Mouse (Mus musculus): ENCODE measurements at regions not wholly inside any gene's neighbourhood (a gene's known extent, or its start where the extent isn't known, plus 50 kb on each side); places are given as distances from the start of the nearest gene placed in this dataset.

DNA sequence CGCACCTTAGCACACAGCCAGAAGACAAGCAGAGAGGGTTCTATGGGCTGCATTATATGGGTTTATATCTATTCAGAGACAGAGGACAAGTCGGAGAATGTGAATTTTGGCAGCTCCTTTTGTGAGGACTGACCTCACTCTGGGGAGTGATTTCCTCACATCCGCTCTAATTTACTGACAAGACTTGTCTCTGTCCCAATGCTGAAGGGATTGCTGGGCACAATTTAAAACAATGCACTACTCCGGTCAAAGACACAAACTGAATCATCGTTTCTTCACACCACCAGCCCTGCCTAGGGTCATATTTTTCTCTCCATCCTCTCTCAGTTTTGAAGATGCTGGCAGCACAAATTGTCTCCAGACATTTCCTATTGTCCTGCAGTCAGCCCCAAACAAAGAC is 438.2 kb upstream of the Gm10131 start:
- DNase-seq (ENCODE audit: low spot score), result no peak

DNA sequence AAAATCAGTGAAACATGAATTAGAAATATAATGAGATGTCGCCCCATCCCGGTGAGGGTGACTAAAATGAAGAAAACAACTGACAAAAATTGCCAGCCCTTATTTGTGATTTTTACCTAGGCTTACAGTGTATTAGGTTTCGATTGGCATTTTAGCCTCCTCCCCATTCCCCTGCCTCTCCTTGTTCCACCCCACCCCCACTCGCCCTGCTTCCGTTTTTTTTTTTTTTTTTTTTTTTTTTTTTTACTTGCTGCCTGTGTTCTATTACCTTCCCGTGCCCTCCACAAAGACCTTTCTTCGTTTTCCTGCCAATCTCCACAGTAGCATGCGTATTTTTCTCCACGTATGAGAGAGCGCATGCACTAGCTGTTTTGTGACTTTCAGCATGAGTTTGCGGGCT is 435.3 kb upstream of the Gm10131 start:
- no peak for DNase-seq (ENCODE audit: low spot score)

DNA sequence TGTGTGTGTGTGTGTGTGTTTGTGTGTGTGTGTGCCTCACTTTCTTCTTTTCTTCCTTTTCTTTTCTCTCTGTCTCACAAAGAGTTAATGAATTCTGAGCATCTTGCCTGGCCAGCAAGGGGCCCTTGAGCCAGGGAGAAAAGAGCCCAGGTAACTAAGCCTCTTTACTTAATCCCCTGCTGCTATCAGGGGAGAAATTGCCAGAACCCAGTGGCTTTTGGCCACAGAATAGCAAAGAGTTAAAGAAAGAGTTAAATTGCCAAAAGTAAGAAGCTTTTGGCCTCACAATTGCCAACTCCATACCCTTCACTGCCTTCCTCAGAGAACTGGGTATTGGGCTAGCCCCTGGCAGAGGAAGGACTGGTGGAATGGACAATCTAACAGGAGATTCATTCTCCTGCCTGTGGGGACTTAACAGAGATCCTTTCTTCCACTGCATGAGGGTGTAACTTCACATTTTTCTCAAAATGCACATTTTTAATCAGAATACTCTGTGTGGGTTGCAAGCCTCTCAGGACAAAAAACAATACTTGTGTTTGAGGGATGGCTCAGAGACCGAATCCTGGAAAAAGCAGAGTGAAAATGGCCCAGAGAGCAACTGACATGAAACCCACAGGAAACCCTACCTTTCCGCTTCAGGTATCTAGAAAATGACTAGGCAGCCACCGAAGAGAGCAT is 431.0 kb upstream of the Gm10131 start:
- no peak for DNase-seq (ENCODE audit: low spot score)

DNA sequence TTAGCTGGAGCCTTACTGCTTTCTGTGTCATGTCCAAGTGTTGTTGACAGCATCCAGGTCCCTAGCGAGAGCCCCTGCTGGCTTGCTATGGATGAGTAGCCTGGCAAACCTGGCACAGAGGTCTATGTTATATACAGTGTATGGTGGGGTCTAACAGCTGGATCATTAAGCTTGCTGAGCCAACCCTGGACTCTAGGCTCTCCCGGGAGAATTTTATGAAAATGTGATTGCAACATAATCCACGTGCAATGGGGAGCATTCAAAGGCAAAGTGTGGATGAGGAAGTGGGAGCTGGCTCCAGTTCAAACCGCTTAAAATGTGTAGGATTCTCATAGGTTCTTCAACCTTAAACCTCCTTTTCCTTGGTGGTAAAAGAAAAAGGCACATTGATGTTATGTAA is 427.7 kb upstream of the Gm10131 start:
- DNase-seq (ENCODE audit: low spot score), result no peak

DNA sequence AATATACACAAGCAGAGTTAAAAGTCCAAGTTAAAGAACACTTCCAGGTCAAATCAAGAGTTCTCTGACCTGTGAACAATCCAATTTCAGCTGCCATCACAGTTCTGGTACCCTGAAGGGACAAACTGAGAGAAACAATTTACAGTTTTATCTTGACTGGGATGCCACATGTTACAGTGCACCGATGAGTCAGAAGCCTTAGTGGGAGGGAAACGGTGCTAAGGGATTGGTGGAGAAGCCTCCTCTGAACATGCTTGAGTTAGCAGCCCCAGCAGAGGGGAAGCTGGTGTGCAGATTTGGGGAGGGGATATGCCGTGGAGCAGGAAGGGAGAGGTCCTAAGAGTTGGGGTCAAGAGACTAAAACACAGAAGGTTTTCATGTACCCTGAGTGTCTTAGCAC is 423.9 kb upstream of the Gm10131 start:
- DNase-seq (ENCODE audit: low spot score), result no peak

DNA sequence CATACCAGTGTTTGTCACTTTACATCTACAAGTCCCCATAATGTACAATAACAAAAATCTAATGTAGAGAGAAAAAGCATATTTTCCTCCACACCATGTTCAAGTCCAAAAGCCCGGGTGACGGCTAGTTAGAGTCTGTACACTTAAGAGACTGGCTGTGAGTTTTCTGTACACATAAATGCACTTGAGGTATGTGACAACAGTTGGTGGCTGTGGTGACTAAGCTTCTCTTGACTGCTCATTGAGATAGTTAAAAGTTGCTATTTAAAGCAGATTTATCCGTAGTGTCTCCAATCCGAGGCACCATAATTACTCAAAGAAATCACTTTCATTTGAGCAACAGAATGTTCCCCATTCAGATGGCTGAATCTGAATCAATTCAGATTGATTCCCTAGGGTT is 421.9 kb upstream of the Gm10131 start:
- no peak for DNase-seq (ENCODE audit: low spot score)

DNA sequence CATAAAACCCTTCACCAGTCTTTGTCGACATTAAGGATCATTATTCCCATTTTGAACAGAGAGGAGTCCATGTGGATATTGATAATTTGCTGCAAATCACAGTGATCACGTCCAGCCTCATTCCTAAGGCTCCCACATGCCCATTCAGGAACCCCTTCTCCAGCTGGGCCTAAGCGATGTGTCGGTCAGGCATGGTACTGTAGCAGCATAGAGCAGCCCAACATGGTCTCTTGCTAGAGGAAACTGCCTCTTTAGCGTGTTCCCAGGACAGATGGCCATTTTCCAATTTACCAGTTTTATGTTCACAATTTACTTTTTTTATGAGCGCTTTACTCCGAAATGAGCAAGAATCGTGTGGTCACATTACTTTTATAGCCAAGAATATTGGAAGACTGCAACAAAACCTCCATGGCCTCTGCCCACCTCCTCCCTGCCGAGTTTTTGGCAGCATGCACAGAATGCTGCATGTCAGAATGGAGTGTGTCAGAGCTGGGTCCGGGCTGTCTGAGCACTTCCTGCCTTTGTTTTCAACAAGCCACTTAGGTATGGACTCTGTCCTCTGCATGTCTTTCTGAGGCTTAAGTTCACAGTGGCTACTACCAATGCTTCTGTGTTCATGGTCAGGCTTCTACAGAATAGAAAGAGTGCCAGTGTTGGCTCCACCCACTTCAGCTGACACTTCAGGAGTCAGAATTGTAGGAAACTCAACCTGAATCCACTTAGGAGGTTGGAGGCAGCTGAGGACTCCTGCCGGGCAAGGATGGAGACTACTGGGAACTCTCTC is 419.6 kb upstream of the Gm10131 start:
- no peak for DNase-seq (ENCODE audit: low spot score)

DNA sequence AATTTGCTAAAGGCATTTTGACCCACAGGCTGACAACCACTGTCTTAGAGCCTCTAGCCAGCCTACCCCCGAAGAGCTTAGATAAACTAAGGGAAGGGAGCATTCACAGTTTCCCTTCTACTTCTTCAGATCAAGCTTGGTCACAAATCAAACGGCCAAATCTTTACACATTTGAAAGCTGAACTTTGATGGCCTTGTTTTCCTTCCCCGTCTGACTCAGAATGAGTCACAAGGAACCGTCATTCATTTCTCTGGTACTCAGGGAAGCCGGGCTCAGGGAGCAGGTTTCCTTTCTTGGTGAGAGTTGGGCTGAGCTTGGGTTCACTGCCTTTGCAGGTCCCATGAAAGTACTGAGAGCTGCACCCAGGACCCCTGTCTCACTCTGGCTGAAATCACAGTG is 418.5 kb upstream of the Gm10131 start:
- no peak for DNase-seq (ENCODE audit: low spot score)

DNA sequence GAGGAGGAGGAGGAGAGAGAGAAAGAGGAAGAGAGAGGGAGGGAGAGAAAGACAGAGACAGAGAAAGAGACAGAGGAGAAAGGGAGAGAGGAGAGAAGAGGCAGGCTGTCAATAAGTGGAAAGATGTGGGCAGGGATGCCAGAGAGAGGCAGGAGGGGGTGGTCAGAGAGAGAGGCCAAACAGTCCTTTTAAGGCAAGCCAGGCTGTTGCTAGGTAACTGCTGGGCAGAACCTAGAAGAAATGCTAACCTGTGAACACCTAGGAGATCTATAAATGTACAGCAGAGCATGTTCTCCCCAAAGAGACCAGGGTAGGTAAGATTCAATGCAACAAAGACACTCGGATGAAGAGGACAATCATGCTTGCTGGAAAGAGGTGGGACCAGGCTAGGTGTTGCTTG is 417.9 kb upstream of the Gm10131 start:
- DNase-seq (ENCODE audit: low spot score), result no peak

DNA sequence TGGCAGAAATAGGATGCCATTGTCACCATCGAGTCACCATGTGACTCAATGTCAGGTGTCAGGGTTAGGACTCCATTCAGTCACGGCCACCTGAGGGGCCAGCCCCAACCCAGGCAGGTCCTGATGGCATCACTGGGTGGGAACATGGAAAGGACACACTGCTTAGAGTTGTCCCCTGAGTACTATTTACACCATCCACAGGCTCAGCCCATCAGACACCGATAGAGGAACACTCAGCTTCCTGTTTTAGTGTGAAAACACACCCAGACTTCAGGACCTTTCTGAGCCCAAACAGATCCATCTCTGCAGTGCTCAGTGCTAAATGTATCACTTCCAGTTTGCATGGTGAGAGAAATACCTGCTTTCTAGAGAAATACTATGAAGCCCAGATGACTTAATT is 416.7 kb upstream of the Gm10131 start:
- DNase-seq (ENCODE audit: low spot score), result no peak

DNA sequence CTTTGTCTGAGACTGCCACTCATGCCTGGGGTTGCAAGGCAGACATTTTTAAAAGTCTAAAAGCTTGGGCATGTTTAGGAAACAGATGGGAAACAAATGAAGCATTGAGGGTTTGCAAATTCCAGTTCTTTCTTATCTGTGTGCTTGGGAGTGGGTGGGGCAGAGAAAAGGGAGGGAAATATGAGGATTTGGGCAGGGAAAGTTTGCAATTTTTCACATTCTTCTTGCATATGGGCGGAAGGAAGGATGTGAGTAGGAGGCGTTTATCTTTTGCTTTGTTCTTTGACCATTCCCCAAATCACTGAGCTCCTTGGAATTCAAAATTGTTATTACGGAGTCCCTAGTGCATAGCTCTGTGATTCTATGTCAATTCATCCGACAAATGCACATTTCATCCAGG is 413.7 kb upstream of the Gm10131 start:
- no peak for DNase-seq (ENCODE audit: low spot score)

DNA sequence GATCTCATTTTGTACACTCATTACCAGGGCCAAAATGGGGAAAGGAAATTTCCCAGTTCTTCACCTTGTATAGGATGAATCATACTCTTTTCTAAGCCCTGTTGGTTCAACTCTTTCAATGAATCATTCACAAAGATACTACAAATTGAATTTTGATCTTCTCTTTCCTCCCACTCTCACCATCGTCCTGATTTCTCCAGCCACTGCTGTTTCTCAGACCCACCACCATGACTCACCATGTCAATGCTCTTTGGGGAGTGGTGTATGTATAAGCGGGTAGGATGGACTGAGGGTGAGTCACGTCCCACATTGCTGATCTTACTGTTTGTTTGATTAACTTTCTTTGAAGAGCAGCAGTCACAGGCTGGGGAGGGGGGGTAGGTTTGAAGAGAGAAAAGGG is 412.3 kb upstream of the Gm10131 start:
- no peak for DNase-seq (ENCODE audit: low spot score)

DNA sequence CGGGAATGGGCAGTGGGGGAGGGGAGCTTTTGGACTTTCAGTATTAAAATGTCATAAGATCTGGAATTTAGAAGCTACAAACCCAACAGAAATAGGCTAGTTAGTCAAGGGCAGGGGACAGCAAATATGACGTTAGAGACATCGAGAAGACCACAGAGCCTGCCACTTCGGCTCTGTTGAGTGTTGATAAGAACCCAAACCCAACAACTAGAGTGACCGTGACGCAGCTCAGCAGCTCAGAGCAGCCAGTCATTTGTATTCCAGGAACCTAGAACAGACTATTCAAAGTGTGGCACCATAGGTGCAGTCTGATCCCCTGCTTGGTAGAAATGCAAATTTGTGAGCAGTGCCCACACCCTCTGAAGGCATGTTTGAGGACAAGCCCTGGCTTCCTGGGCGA is 409.8 kb upstream of the Gm10131 start:
- no peak for DNase-seq (ENCODE audit: low spot score)

DNA sequence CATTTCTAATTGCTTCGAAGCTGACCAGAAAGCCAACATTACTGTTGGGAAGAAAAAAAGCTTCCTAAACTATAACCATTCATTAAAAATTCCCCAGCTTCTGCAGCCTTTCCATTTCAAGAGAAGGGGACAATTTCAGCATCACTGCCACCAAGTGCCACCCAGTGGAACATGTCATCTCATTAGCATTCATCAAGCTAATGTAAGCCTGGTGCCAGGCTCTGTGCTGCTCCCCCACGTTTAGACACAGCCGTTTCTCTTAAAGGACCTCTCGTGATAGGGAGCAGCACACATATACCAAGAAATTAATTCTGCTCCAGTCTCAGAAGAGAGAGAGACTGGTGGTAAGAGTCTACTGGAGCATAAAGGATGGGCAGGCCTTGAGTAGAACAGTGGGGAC is 409.1 kb upstream of the Gm10131 start:
- DNase-seq (ENCODE audit: low spot score), result no peak

DNA sequence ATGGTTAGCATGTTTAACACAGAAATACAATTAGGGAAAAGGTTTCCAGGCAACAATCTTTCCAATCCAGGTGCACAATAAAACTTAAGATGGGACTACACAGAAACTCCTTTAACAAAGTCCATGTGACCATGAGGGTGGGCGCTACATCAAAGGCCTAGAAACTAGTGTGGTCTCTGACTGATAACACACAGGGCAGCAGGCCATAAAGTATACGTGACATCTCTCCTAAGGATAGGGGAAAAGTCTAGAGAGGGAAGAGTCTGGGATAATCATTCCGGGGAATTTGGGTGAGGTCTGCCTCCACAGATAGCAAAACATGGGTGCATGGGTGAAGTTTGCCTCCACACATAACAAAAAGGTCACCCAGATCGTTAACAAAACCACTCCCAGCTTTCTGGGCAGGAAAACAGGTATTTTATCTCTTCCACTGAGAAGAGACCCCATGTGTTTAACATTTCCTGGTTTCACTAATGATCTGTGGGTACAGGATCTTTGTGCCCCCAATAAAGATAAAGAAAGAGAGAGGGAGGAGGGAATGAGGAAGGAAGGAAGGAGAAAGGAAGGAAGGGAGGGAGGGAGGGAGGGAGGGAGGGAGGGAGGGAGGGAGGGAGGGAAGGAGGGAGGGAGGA is 402.0 kb upstream of the Gm10131 start:
- DNase-seq (ENCODE audit: low spot score), result no peak

DNA sequence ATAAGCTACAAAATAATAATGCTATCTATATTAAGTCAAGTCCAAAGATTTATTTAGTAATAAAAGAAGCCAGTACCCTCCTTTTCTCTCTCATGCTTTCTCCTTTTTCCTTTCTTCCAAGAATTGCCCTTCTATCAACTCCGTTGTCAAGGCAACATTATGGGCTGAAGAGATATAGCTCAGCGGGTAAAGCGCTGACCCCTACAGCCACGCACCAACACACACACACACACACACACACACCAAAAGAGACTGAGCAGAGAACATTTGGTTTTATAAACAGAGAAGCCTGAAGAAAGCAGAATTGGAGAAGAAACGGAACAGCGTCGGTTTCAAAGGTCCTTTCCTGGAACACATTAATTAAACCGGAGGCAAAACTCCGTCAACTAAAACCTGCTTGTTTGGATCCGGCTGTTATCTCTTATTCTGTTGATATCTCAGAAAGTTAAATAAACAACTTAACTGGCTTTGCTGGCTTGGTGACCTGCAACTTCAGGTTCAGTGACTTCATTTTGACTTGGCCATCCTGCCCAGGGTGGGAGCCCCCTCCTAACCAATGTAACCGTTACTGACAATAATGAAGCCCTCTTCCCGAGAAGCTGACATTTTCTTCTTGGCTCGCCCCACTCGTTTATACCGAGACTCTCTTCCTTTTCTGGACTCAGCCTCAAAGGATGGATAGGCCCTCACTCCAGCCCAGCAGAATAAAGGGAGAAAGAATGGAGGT is 394.5 kb upstream of the Gm10131 start:
- no peak for DNase-seq (ENCODE audit: low spot score)

DNA sequence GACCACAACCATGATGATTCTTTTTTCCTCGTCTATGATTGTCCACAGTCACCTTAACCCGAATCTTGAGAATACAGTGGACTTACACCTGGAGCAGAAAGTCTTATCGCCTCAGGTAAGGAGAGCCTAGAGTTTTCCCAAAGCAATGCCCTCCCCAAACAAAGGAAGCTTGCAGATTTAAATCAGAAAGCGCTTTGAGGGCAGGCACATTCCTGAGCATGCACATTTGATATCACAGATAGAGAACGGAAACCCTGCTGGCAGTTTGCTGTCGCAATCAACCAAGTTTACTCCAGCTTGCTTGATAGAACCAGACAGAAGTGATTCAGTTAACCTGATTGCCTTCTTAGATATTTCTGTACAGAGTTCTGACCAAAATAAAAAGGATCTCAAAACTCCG is 393.6 kb upstream of the Gm10131 start:
- DNase-seq (ENCODE audit: low spot score), result no peak

DNA sequence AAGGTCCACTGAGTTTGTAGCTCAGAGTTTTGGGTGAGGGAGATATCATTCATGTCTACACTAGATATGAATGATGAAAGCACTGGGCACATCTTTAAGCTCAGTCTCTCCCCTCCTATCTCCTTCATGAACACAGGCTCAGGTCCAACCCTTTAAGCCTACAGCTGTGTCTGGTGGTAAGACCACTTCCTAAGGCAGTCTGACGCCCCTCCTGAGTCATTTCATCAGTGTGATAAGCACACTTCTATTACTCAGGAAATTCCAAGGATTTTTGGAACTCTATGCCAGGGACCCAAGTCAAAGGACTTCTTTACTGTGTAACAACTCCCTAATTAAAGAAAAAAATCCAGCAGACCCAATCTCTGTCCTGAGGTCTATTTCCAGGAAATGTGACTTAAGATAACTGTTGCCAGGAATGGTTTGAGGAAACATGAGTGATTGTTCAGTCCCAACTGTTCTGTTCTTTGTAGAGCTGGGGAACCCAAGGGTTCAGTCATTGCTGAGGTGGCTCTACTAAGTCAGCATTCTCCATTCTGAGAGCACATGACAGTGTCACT is 391.1 kb upstream of the Gm10131 start:
- DNase-seq (ENCODE audit: low spot score), result no peak

DNA sequence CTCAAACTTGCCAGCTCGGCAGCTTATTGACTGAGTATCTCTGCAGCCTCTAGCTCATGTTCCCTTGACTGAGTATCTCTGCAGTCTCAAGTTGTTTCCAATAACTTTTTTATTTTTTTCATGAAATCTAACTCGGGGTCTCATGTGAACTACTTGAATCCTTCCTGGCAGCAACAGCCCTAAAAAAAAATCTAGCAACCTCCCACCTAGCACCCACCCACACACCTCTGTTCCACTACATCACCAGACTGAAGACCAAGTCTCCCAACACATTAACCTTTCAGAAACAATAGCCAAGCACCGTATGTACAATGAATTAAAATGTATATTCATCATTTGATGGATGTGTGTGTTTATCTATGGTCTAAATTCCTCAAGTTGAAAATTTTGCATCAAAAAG is 387.7 kb upstream of the Gm10131 start:
- DNase-seq (ENCODE audit: low spot score), result no peak

DNA sequence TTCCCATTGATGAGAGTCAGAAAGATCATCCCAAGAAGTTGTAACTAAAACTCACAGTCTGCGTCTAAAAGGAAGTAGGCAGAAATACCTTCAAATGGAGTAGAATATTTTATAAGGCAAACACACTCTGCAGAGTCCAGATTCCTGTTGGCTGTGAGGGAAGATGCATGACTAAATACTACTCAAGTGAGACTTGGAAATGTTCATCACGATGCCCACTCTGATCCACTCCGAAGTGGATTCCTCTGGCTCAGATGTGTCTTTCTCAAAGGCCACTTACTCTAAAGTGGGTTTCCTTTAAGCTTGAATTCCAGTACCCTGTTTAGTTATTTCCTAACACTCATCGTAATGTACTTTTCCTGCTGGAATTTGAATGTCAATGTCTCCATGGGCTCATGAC is 385.2 kb upstream of the Gm10131 start:
- DNase-seq (ENCODE audit: low spot score), result no peak

DNA sequence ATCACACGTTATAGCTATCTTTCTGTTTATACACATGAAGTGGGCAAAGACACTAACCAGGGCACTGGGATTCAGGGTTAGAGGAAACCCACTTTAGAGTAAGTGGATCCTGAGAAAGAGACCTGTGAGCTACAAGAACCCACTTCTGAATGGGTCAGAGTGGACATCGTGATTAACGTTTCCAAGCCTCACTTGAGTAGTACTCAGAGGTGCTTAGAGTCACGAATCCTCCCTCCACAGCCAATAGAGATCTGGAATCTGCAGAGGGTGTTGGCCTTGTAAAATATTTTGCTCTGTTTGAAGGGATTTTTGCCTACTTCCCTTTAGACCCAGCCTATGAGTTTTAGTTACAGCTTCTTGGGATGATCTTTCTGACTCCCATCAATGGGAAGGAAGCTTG is 384.4 kb upstream of the Gm10131 start:
- DNase-seq (ENCODE audit: low spot score), result no peak

DNA sequence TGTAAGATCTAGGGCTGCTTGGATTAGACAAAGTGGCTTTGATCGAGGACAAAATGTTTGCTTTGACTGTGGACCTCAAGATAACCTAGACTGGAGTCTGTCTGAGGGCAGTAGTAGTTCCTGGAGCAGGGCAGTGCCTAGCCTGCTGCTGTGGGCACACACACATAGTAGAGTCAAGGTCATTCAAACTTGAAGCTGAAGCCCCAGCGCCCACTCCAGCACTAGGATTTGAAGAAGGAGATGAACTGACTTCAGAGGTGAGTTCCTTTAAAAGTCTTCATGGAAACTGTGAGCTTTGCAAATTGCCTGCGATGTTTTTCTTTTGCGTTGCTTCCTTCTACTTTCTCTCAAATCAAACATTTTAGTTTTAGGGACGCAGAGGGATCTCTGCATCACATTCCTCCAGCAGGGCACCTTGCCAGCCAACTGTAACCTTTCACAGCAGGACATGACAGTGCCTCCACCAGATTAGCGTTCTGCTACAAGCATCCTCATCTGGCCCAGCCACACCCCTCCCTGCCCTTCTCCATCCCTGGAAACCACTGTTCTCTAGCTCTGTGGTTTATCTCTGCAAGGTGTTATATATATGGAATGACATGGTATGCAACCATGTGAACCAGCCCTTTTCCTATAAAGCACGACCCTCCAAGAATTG is 377.3 kb upstream of the Gm10131 start:
- no peak for DNase-seq (ENCODE audit: low spot score)
